Mouse (Mus musculus): ENCODE results near the gene St3gal4.

The St3gal4 gene

GRCm38 (mm10) chr9:35128995-35129418, 9.9 kb upstream of the St3gal4 start:
- DNase-seq (ENCODE audit: low spot score in 2 of 2) = no peak

DNA sequence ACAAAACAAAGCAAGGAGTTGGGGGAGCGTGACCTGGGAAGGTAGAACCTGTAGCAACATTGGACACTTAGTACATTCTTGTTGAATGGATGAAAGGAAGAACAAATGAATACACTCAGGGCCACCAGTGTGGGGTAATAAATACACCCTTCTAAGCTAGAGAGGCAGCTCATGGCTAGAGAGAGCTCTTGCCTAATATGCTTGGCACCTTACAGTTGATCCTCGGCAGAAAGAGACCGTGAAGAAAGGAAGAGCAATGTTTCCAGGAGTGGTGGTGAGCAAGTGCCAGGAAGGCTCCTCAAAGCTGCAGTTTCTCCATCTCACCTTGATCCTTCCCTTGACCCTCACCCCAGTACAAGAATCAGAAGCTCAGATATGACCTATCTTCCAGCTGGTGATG, 9.5 kb upstream of the St3gal4 start:
- DNase-seq (ENCODE audit: low spot score in 2 of 2) = no peak

DNA sequence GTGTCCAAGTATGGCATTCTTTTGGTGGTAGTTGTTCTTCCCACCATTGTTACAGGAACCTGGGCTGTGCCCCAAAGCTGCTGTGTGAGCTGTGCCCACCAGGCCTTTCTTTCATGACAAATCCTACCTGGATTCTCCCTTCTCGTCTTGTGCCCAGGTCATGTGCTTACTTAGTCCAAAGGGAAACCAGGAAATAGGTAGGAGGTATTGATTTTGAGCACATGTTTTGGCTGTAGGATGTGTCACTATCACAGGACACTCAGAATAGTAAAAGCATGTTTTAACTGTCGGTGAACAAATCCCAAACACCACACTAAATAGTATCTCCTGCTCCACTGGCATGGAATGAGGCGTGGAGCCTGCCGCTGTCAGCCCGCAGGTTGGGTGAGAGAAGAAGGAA, 8.5 kb upstream of the St3gal4 start:
- no peak for DNase-seq (ENCODE audit: low spot score in 2 of 2)

DNA sequence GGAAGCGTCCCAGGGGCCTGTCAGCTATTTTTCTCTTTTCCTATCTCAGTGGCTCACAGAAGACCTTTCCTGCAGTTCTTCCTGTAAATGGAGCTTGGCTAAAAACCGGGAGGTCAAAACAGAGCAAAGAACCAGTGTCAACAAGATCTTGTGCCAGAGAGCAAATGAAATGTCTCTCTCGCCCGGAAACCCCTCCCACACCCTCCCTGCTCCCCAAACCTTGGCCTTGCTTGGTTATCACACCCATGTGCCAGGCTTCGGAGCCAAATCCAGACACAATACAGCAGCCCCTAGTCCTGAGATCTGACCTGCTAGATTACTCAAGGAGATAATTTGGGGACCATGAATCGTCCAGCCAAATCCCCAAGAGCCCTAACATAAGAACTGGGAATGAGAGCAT, 8.1 kb upstream of the St3gal4 start:
- DNase-seq (ENCODE audit: low spot score in 2 of 2) = no peak

GRCm38 (mm10) chr9:35124678-35124955, 5.5 kb upstream of the St3gal4 start:
- DNase-seq (ENCODE audit: low spot score in 2 of 2) = no peak

GRCm38 (mm10) chr9:35123804-35124677, 5.0 kb upstream of the St3gal4 start:
- DNase-seq (ENCODE audit: low spot score in 2 of 2) = no peak

DNA sequence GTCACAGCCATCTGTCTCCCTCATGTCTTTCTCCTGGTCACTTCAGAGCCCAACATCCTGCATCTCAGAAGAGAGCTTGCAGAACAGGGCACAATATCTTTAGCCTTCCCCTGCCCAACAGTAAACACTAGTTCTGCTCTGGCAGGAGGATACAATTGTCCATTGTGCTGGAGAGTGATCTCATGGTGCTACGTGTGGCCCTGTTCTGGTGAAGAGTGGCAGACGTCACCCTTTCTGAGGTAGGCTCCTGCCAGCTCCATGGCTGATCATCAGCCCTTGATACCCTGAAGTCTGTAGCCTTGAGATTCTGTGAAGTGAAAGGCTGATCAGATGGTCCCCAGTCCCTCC, 4.4 kb upstream of the St3gal4 start:
- DNase-seq (ENCODE audit: low spot score in 2 of 2) = no peak

DNA sequence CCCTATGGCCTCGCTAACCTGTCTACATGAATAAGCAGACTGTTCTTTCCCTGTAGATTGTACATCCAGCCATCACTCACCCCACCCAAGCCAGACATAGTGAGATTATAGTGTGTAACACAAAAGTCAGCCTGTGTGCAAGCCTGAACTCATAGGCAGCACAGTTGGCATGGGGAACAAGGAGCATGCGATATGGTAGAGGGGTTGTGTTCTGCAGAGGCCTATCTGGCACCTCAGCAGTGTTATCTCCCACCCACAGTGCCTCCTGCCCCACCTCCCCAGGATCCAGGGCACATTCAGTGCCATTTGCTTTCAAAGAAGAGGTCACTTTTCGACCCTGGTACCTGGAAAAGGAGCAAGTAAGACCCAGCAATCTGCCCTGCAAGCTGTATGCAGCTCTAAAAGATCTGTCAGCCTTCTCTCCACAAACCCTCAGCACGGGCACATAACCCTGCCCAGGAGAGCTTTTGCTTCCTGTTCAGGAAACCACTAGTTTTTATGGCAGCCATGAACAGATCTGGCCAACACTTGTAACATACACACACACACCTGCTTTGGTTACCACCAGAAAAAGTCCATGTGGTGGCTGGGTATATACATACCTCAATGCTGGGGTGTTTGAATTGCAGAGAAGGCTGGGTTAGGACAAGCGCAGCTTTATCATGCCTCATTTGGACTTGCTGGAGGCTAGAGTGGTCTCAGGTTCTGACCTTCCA, 3.6 kb upstream of the St3gal4 start:
- no peak for DNase-seq (ENCODE audit: low spot score in 2 of 2)

GRCm38 (mm10) chr9:35118563-35118962, 505 bp downstream of the St3gal4 start:
- no peak for DNase-seq (ENCODE audit: low spot score in 2 of 2)

GRCm38 (mm10) chr9:35117384-35118295, 1.4 kb downstream of the St3gal4 start:
- peak in 1 of 2 experiments; percentile 39 for DNase-seq (ENCODE audit: low spot score in 2 of 2)

- DNase-seq (ENCODE audit: low spot score in 2 of 2) = peak; percentile 86 to 87
Observed at GRCm38 (mm10) chr9:35116391-35117381, 2.4 kb downstream of the St3gal4 start.

DNA sequence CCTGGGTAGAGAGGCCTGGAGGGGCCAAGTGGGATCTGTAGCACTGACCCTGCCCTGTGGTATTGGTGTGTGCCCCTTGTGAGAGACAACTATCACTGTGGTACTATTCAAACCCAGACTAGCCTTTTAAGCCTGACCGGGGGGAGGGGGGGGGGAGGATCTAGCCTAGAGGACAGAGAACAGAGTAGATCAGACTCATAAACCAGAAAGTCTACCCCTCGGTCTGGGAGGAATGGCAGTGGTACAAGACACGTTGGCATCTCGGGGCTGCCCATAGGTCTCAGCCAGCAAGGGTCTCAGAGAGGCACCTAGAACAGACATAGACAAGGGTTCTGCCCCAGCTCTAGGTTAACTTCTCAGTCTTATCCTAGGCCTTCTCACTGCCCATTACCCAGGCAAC, 3.3 kb downstream of the St3gal4 start:
- DNase-seq (ENCODE audit: low spot score in 2 of 2) = no peak

DNA sequence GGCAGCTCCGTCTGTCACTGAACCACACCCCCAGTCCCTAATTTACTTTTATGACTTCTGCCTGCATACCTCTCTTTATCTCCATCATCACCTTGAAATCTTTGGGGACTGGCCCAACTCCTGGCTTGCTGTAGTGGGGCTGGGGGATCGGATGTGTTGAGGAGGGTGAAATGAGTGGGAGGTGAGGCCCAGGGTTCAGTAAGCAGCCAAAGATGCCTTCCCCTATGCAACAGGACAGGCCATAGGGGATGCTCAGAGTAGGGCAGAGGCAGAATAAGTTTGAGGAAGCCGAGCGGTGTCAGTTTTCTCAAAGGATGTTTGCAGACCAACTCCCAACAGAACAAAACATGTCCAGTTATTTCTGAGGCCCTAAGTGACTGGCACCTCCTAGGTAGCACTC, 3.8 kb downstream of the St3gal4 start:
- DNase-seq (ENCODE audit: low spot score in 2 of 2) = no peak

- DNase-seq (ENCODE audit: low spot score in 2 of 2) = no peak
Observed at GRCm38 (mm10) chr9:35114234-35114633, 4.8 kb downstream of the St3gal4 start.

DNA sequence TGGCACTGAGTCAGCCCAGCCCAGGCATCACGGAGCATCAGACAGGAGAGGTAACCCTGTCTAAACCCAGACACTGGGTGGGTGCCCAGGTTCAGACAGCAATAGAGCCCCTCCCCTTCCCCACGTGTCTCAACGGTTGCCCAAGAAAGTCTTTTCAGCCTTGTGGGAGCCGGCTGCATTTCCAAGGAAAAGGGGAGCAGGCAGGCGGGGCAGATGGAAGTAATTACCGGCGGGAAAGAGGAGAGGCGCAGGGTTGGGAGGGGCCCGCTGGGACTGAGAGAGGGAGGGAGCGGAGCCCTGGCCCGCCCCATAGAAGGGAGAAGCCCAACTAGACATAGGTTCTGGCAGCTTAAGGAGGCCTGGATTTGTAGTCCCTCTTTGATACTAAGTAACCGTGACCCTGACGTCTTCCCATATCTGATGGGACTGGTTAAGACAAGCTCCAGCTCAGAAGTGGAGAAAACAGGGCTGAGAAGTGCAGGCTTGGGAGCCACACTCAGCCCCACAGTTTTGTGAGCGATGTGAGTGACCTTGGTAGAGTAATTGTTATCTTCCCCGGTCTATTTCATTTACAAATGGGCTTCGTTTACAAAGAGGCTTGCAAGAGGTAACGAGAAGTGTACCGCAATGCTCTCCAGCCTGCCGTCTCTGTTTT, 7.0 kb downstream of the St3gal4 start:
- DNase-seq (ENCODE audit: low spot score in 2 of 2) = peak; percentile 51 to 52

DNA sequence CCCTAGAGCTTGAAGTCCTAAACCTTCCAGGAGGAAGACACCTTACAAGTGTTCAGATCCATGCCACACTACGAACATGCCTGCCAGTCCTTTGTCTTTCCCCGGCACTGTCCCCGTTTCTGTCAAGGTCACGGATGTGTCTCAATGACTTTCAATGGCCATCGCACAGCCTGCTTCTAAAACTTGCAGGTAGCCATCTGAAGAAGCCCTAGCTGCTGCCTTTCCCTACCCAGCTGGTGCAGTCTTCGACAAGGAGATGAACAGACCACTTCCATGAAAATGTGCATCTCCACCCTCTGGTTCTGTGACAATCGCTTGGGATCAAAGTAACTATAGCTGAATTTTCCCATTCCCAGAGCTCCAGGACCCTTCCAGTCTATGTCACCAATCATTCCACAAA, 7.6 kb downstream of the St3gal4 start:
- no peak for DNase-seq (ENCODE audit: low spot score in 2 of 2)

- no peak for DNase-seq (ENCODE audit: low spot score in 2 of 2)
Observed at GRCm38 (mm10) chr9:35110567-35110966, 8.5 kb downstream of the St3gal4 start.

DNA sequence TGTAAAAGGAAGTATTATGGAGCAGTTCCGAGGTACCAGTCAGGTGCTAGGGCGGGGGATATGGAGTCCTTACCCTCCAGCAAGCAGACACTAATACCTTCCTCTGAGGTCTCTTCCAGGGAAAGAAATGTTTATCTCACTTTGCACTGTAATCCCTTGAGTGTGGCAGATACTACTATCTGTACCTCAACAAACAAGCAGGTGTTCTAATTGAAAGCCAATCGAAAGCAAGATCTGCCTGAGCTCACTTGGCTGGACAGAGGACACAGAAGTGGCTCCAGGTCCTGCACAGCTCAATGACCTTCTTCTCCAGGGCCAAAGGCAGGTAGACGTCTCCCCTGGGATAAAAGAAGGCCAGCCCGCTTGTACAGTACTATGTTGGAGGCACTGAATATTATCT, 9.0 kb downstream of the St3gal4 start:
- DNase-seq (ENCODE audit: low spot score in 2 of 2) = no peak

GRCm38 (mm10) chr9:35108916-35109315, 10.2 kb downstream of the St3gal4 start:
- DNase-seq (ENCODE audit: low spot score in 2 of 2) = peak; percentile 91 to 92

GRCm38 (mm10) chr9:35108066-35108465, 11.0 kb downstream of the St3gal4 start:
- DNase-seq (ENCODE audit: low spot score in 2 of 2) = no peak

GRCm38 (mm10) chr9:35107396-35107795, 11.7 kb downstream of the St3gal4 start:
- no peak for DNase-seq (ENCODE audit: low spot score in 2 of 2)
